Mouse (Mus musculus) adrenal gland, adult 10 weeks (tissue): ENCODE results near the gene Gatc. TPM values are rescaled to one million over a fixed set of nuclear protein-coding genes. Genes with fewer than 3 reads are reported as not detected.

Experiments used
- polyA plus RNA-seq: library from polyadenylated mRNA; stranded (reverse); fragments of 350-450 nt; fragmentation: Illumina TruSeq; extraction: RNeasy Lipid Tissue Mini Kit (QIAGEN cat#74804); gene quantifications from one replicate; pipeline ENCODE4 v1.2.3, GENCODE M21; 2014; ENCODE audit warnings: low read depth, low replicate concordance

The Gatc gene
- 71.1 TPM for polyA plus RNA-seq

GRCm38 (mm10) chr5:115340577-115341313 is at the start of gene Gatc, which contains the start of gene Triap1:
Gene Gatc (minus strand): TSS chr5:115341178.
Gene Triap1 (plus strand): TSS chr5:115341225.

GRCm38 (mm10) chr5:115348546-115349224 is 7.7 kb upstream of the Gatc start, which contains the start of gene Cox6a1:
Gene Cox6a1 (minus strand): TSS chr5:115348981.

GRCm38 (mm10) chr5:115326875-115327609 is 13.9 kb downstream of the Gatc start, which contains the start of gene Srsf9:
Gene Srsf9 (plus strand): TSS chr5:115327177.

GRCm38 (mm10) chr5:115300792-115301614 is 40.0 kb downstream of the Gatc start, which contains the start of gene Dynll1:
Gene Dynll1 (minus strand): TSS chr5:115300999.

Other genes with a start within 250 kb of the Gatc start
- gene Gm10401, start 242.9 kb downstream of the Gatc start, polyA plus RNA-seq: not detected
- gene Acads, start 221.8 kb downstream of the Gatc start, polyA plus RNA-seq: 4.9 TPM
- gene Unc119b, start 206.2 kb downstream of the Gatc start, polyA plus RNA-seq: 6.2 TPM
- 156 TPM for gene Mlec, start 183.0 kb downstream of the Gatc start, polyA plus RNA-seq
- gene Cabp1, start 146.8 kb downstream of the Gatc start, polyA plus RNA-seq: 1.4 TPM
- gene Pop5, start 105.3 kb downstream of the Gatc start, polyA plus RNA-seq: 12.1 TPM
- gene Rnf10, start 68.3 kb downstream of the Gatc start, polyA plus RNA-seq: 35.5 TPM
- 17.5 TPM for gene Coq5, start 61.5 kb downstream of the Gatc start, polyA plus RNA-seq
- gene Dynll1, start 40.2 kb downstream of the Gatc start, polyA plus RNA-seq: 620 TPM
- gene Srsf9, start 14.0 kb downstream of the Gatc start, polyA plus RNA-seq: 63.2 TPM
- 23.6 TPM for gene Triap1, start within 50 bp of the Gatc start, polyA plus RNA-seq
- 96.6 TPM for gene Cox6a1, start 7.8 kb upstream of the Gatc start, polyA plus RNA-seq
- gene Msi1, start 88.4 kb upstream of the Gatc start, polyA plus RNA-seq: 3.7 TPM
- gene Pla2g1b, start 125.1 kb upstream of the Gatc start, polyA plus RNA-seq: not detected
- gene Sirt4, start 143.5 kb upstream of the Gatc start, polyA plus RNA-seq: 8.3 TPM
- gene Pxn, start 165.5 kb upstream of the Gatc start, polyA plus RNA-seq: 4.1 TPM
- 34.2 TPM for gene Rplp0, start 218.3 kb upstream of the Gatc start, polyA plus RNA-seq
- gene Gcn1l1, start 224.1 kb upstream of the Gatc start, polyA plus RNA-seq: 2.4 TPM